Mouse (Mus musculus): Measurements from ENCODE around the gene Ssmem1. TPM values are rescaled to one million over a fixed set of nuclear protein-coding genes. Genes with fewer than 3 reads are reported as not detected.

Gene Ssmem1
- polyA plus RNA-seq (2012; rRNA removed) (0.10 and 0.12 TPM in 2 replicates), polyA plus RNA-seq (2014; fragmentation: Nextera tagmentation; extraction: Ambion mirVana) (0.17 TPM in 1 of 2 replicates, not detected in the other)

- H3K4me1 ChIP-seq (ENCODE audit: control insufficient read depth, insufficient read depth, low read length): peaks cover 16% of the 10 kb centered on the region
- WGBS: under 1% methylated on average over 37 of the region's 37 CpGs
- H3K27ac ChIP-seq (replicated peaks; ENCODE audit: low read depth, low read length): peak within 1 kb of the TSS; percentile 98
- ATAC-seq (ENCODE audit: low FRiP score, low read depth) (peak; percentile 98), DNase-seq (ENCODE audit: low spot score) (peak; percentile 99)
- peaks cover 16% of the 10 kb centered on the region for H3K36me3 ChIP-seq (ENCODE audit: control insufficient read depth, insufficient read depth, low read length)
- peak within 1 kb of the TSS; percentile 64 for H3K4me3 ChIP-seq (replicated peaks; ENCODE audit: low read length)
- H3K4me2 ChIP-seq (replicated peaks; ENCODE audit: low read depth, low read length, severe bottlenecking): peak within 1 kb of the TSS; percentile 61
- no peaks in the 10 kb centered on the region for H3K27me3 ChIP-seq (ENCODE audit: control insufficient read depth, insufficient read depth, low read length)
- peak; percentile 97; the same call in 1 of the 2 replicates for TF ChIP-seq POLR2A (IDR thresholded peaks at IDR 0.05; ENCODE audit: borderline replicate concordance, extremely low read depth, insufficient read depth, insufficient read length)
- H3K9me3 ChIP-seq (ENCODE audit: control insufficient read depth, low read length): no peaks in the 10 kb centered on the region
- H3K9ac ChIP-seq (ENCODE audit: low read depth, low read length, severe bottlenecking): peak within 1 kb of the TSS; percentile 83
Observed at GRCm38 (mm10) chr6:30509265-30510239, at the start of gene Ssmem1, which contains the start of gene Tmem209. Gene Ssmem1, plus strand, starts transcription at chr6:30509849. Gene Tmem209, minus strand, starts transcription at chr6:30509783.

- no peak; the same call in 1 of the 2 replicates for TF ChIP-seq POLR2A (IDR thresholded peaks at IDR 0.05; ENCODE audit: borderline replicate concordance, extremely low read depth, insufficient read depth, insufficient read length)
- Histone ChIP-seq H3K9ac (ENCODE audit: low read depth, low read length, severe bottlenecking) (peak overlapping the region; percentile 76), H3K36me3 (ENCODE audit: control insufficient read depth, insufficient read depth, low read length) (no peaks in the 10 kb centered on the region), H3K4me3 (replicated peaks; ENCODE audit: low read length) (no peak overlapping the region; the same call in 1 of the 2 replicates), H3K4me2 (replicated peaks; ENCODE audit: low read depth, low read length, severe bottlenecking) (peak overlapping the region; percentile 65), H3K27ac (replicated peaks; ENCODE audit: low read depth, low read length) (peak overlapping the region; percentile 97), H3K9me3 (ENCODE audit: control insufficient read depth, low read length) (no peaks in the 10 kb centered on the region), H3K4me1 (ENCODE audit: control insufficient read depth, insufficient read depth, low read length) (peaks cover 29% of the 10 kb centered on the region), H3K27me3 (ENCODE audit: control insufficient read depth, insufficient read depth, low read length) (no peaks in the 10 kb centered on the region)
- peak; percentile 89 for ATAC-seq (ENCODE audit: low FRiP score, low read depth)
- 17% methylated on average over 17 of the region's 19 CpGs for WGBS
- DNase-seq (ENCODE audit: low spot score): peak; percentile 96
Observed at GRCm38 (mm10) chr6:30460750-30461446, 48.8 kb upstream of the Ssmem1 start.

DNA sequence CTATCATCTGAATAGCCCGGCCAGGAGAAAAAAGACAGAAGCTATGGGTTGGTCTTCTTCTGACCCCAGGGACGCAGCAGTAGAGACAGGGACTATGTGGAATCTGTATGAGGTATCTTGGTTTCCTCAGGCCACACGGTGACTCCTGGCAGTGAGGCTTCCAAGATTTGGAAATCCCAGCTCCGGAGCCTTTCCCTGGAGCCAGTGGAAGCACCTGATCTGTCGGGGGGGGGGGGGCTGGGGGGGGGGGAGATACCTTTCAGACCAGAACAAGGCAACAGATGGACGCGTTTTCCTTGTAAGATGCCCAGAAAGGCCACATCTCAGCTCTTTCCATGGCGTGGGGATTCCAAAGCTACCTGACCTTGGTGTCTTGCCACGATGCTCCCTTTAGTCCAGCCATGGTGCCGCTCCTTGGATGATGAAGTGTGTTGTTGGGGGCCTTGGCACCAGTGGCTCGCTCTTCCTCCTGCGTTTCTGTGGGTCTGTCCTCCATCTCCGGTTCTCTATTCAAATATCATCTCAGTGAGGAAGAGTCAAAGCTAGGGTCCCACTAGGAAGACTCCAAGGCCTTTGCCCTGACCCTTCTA, 47.8 kb upstream of the Ssmem1 start:
- Histone ChIP-seq H3K4me2 (replicated peaks; ENCODE audit: low read depth, low read length, severe bottlenecking) (no peak overlapping the region), H3K27me3 (ENCODE audit: control insufficient read depth, insufficient read depth, low read length) (no peaks in the 10 kb centered on the region), H3K27ac (replicated peaks; ENCODE audit: low read depth, low read length) (peak overlapping the region; percentile 97; the same call in 1 of the 2 replicates), H3K4me1 (ENCODE audit: control insufficient read depth, insufficient read depth, low read length) (peaks cover 29% of the 10 kb centered on the region), H3K9ac (ENCODE audit: low read depth, low read length, severe bottlenecking) (no peak overlapping the region), H3K4me3 (replicated peaks; ENCODE audit: low read length) (no peak overlapping the region), H3K36me3 (ENCODE audit: control insufficient read depth, insufficient read depth, low read length) (no peaks in the 10 kb centered on the region), H3K9me3 (ENCODE audit: control insufficient read depth, low read length) (no peaks in the 10 kb centered on the region)
- ATAC-seq (ENCODE audit: low FRiP score, low read depth) (no peak), DNase-seq (ENCODE audit: low spot score) (no peak)
- 92% methylated on average over 11 of the region's 13 CpGs for WGBS
- no peak for TF ChIP-seq POLR2A (IDR thresholded peaks at IDR 0.05; ENCODE audit: borderline replicate concordance, extremely low read depth, insufficient read depth, insufficient read length)

DNA sequence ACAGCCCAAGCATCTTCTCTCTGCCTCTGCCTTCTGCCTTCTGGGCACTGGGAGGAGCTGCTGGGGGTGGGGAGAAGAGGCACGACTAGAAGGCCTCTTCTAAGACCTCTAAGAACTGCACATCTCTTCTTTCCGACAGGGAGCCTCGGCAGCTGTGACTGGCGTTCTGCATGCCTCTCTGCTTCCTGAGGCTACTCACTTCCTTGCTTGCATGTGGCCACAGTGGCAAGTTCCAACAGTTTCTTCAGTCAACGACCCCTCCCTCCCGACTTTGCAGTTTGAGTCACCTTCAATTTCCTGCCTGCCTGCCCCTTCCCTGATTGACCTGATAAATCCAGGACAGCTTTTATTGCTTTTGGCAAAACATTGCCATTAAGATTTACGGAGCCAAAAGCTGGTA, 46.8 kb upstream of the Ssmem1 start:
- no peaks in the 10 kb centered on the region for H3K36me3 ChIP-seq (ENCODE audit: control insufficient read depth, insufficient read depth, low read length)
- H3K4me1 ChIP-seq (ENCODE audit: control insufficient read depth, insufficient read depth, low read length): peaks cover 29% of the 10 kb centered on the region
- WGBS: 6% methylated on average over 7 of the region's 7 CpGs
- DNase-seq (ENCODE audit: low spot score) (no peak), ATAC-seq (ENCODE audit: low FRiP score, low read depth) (no peak)
- no peaks in the 10 kb centered on the region for H3K9me3 ChIP-seq (ENCODE audit: control insufficient read depth, low read length)
- H3K4me3 ChIP-seq (replicated peaks; ENCODE audit: low read length): no peak overlapping the region
- H3K4me2 ChIP-seq (replicated peaks; ENCODE audit: low read depth, low read length, severe bottlenecking): no peak overlapping the region
- H3K9ac ChIP-seq (ENCODE audit: low read depth, low read length, severe bottlenecking): no peak overlapping the region
- no peak for TF ChIP-seq POLR2A (IDR thresholded peaks at IDR 0.05; ENCODE audit: borderline replicate concordance, extremely low read depth, insufficient read depth, insufficient read length)
- no peaks in the 10 kb centered on the region for H3K27me3 ChIP-seq (ENCODE audit: control insufficient read depth, insufficient read depth, low read length)
- no peak overlapping the region for H3K27ac ChIP-seq (replicated peaks; ENCODE audit: low read depth, low read length)

- Histone ChIP-seq H3K9ac (ENCODE audit: low read depth, low read length, severe bottlenecking) (no peak overlapping the region), H3K9me3 (ENCODE audit: control insufficient read depth, low read length) (no peaks in the 10 kb centered on the region), H3K4me1 (ENCODE audit: control insufficient read depth, insufficient read depth, low read length) (peaks cover 15% of the 10 kb centered on the region), H3K4me3 (replicated peaks; ENCODE audit: low read length) (no peak overlapping the region), H3K4me2 (replicated peaks; ENCODE audit: low read depth, low read length, severe bottlenecking) (no peak overlapping the region), H3K36me3 (ENCODE audit: control insufficient read depth, insufficient read depth, low read length) (no peaks in the 10 kb centered on the region), H3K27ac (replicated peaks; ENCODE audit: low read depth, low read length) (no peak overlapping the region), H3K27me3 (ENCODE audit: control insufficient read depth, insufficient read depth, low read length) (no peaks in the 10 kb centered on the region)
- TF ChIP-seq POLR2A (IDR thresholded peaks at IDR 0.05; ENCODE audit: borderline replicate concordance, extremely low read depth, insufficient read depth, insufficient read length): no peak
- WGBS: 85% methylated on average over 11 of the region's 11 CpGs
- ATAC-seq (ENCODE audit: low FRiP score, low read depth) (no peak), DNase-seq (ENCODE audit: low spot score) (no peak)
Observed at GRCm38 (mm10) chr6:30465586-30465985, 44.1 kb upstream of the Ssmem1 start.

Data from limb, embryonic 14.5 days (tissue).